In genomic region chr12:81833094-81833493, GRCm38 (mm10) we compare ENCODE assay signal across 15 mouse cellular contexts.
"Had no signal": no experiment of that assay in that cellular context is flagged by ENCODE, and none has a peak within 500 bp of the region (broad histone marks: within the 10 kb centered on the region; RNA-seq: fewer than 3 reads in every experiment).

No protein-coding gene starts in this region.

- DNase-seq: kidney, adult 2 months; kidney, postnatal 25 days; lung, embryonic 14.5 days; lung, postnatal 10 days; right cerebral cortex, postnatal 25 days; thymus, adult 18-20 months; thymus, postnatal 14 days had no signal

- H3K9me3 ChIP-seq: kidney, embryonic 15.5 days; limb, embryonic 10.5 days; liver, embryonic 15.5 days; midbrain, embryonic 13.5 days; neural tube, embryonic 12.5 days had no signal

- H3K27ac ChIP-seq: kidney, embryonic 15.5 days; limb, embryonic 10.5 days; liver, embryonic 15.5 days; macrophage; midbrain, embryonic 13.5 days; neural tube, embryonic 12.5 days had no signal

- H3K36me3 ChIP-seq: kidney, embryonic 15.5 days; limb, embryonic 10.5 days; liver, embryonic 15.5 days; midbrain, embryonic 13.5 days; neural tube, embryonic 12.5 days had no signal

- H3K4me1 ChIP-seq: liver, embryonic 15.5 days; neural tube, embryonic 12.5 days had no signal

- H3K27me3 ChIP-seq: kidney, embryonic 15.5 days; liver, embryonic 15.5 days; midbrain, embryonic 13.5 days; neural tube, embryonic 12.5 days had no signal

- H3K9ac ChIP-seq: kidney, embryonic 15.5 days; liver, embryonic 15.5 days; lung, embryonic 14.5 days; midbrain, embryonic 13.5 days; neural tube, embryonic 12.5 days had no signal

- H3K4me2 ChIP-seq: kidney, embryonic 15.5 days; liver, embryonic 11.5 days; liver, embryonic 15.5 days; lung, embryonic 14.5 days; midbrain, embryonic 13.5 days; neural tube, embryonic 12.5 days had no signal

- H3K4me3 ChIP-seq: kidney, embryonic 15.5 days; limb, embryonic 10.5 days; liver, embryonic 15.5 days; midbrain, embryonic 13.5 days; neural tube, embryonic 12.5 days had no signal

- ATAC-seq: intestine, embryonic 16.5 days; midbrain, embryonic 13.5 days had no signal
